Mouse (Mus musculus) thymus, adult 2 months (tissue): ENCODE measurements around the gene Galnt17. TPM values are rescaled to one million over a fixed set of nuclear protein-coding genes. Genes with fewer than 3 reads are reported as not detected.

Experiments used
- DNase-seq: peaks from one replicate; pipeline ENCODE4 v3.0.0; 2021
- H3K27ac ChIP-seq: fragments of 200-500 bp; 2 replicates; pipeline ENCODE4 v1.5.1; 2012; ENCODE audit warnings: low read length, control low read depth; ENCODE audit not compliant: control insufficient read depth, insufficient read depth
- H3K27me3 ChIP-seq: fragments of 200-500 bp; 2 replicates; pipeline ENCODE4 v1.6.1; 2012; ENCODE audit warnings: mild to moderate bottlenecking, low read length, moderate library complexity, mixed read lengths; ENCODE audit not compliant: control insufficient read depth, insufficient read depth
- H3K36me3 ChIP-seq: fragments of 200-500 bp; 2 replicates; pipeline ENCODE4 v1.6.1; 2012; ENCODE audit warnings: mild to moderate bottlenecking, low read length, moderate library complexity; ENCODE audit not compliant: control insufficient read depth, insufficient read depth
- H3K4me1 ChIP-seq: fragments of 200-500 bp; replicated peaks from 2 replicates; pipeline ENCODE4 v1.6.1; 2012; ENCODE audit warnings: low read length; ENCODE audit not compliant: control insufficient read depth, insufficient read depth
- H3K4me3 ChIP-seq: fragments of 200-500 bp; 2 replicates; pipeline ENCODE4 v1.5.1; 2012; ENCODE audit warnings: mild to moderate bottlenecking, low read length, control low read depth, moderate library complexity; ENCODE audit not compliant: control insufficient read depth, insufficient read depth
- CTCF ChIP-seq: fragments of 200-500 bp; IDR thresholded peaks from 2 replicates; pipeline ENCODE4 v1.5.1; 2012; ENCODE audit warnings: mild to moderate bottlenecking, control low read depth, low read length, moderate library complexity, borderline replicate concordance; ENCODE audit not compliant: control insufficient read depth, poor library complexity, insufficient read depth; ENCODE audit errors: extremely low read depth
- POLR2A ChIP-seq: fragments of 200-500 bp; IDR thresholded peaks from 2 replicates; pipeline ENCODE4 v1.6.1; 2012; ENCODE audit warnings: mild to moderate bottlenecking, low read length, control low read depth, moderate library complexity; ENCODE audit not compliant: control insufficient read depth, poor library complexity, insufficient read depth; ENCODE audit errors: extremely low read depth
- WGBS: fragments of 180-500 bp; shearing (Covaris S2); methylation state at CpG from one replicate; pipeline ENCODE4 v1.1.7; 2018; 5-methylcytosine and 5-hydroxymethylcytosine counted together
- polyA plus RNA-seq: library from polyadenylated mRNA; depleted of rRNA; stranded (reverse); fragments of >200 nt; gene quantifications from 2 replicates; pipeline ENCODE4 v1.2.3, GENCODE M21; 2012

Galnt17 gene
- polyA plus RNA-seq, 1 experiment: 2.0 TPM

DNA sequence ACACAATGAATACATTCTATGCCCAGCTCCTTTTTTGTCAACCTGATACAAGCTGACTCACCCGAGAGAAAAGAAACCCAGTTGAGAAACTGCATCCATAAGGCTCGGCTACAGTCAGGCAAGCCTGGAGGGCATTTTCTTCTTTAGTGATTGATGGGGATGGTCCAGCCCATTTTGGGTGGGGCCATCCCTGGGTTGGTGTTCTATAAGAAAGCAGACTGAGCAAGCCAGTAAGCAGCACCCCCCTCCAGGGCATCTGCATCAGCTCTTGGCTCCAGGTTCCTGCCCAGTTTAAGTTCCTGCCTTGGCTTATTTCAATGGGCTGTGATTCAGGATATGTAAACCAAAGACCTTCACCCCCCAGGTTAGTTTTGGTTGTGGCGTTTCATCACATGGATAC is 295.2 kb downstream of the Galnt17 start:
- Histone ChIP-seq H3K27me3 (no peaks in the 10 kb centered on the region), H3K4me3 (no peak overlapping the region), H3K36me3 (no peaks in the 10 kb centered on the region), H3K27ac (no peak overlapping the region), H3K4me1 (no peaks in the 10 kb centered on the region)
- no peak for TF ChIP-seq CTCF
- no peak for TF ChIP-seq POLR2A
- no peak for DNase-seq
- 77% methylated on average over 3 of the region's 3 CpGs for WGBS

DNA sequence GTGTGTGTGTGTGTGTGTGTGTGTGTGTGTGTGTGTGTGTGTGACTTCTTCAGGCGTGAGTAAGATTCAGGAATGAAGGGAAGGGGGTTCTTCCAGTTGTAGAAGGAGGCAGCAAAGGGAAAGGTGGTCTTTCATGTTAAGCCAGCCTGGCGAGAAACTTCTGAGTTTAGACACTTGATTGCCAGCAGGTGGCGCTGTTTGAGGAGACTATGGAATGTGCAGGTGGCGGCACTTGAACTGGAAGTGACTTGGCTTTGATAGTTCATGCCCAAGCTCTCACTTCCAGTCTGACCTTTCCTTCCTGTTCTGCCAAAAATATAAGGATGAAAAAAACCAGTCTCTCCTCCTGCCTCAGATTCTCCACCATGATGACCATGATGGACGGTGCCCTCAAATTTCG is 298.8 kb downstream of the Galnt17 start:
- no peak overlapping the region for H3K27ac ChIP-seq
- TF ChIP-seq CTCF (no peak), POLR2A (no peak)
- DNase-seq: no peak
- no peaks in the 10 kb centered on the region for H3K27me3 ChIP-seq
- H3K4me3 ChIP-seq: no peak overlapping the region
- 56% methylated on average over 6 of the region's 6 CpGs for whole genome bisulfite sequencing
- H3K36me3 ChIP-seq: no peaks in the 10 kb centered on the region
- H3K4me1 ChIP-seq: no peaks in the 10 kb centered on the region

DNA sequence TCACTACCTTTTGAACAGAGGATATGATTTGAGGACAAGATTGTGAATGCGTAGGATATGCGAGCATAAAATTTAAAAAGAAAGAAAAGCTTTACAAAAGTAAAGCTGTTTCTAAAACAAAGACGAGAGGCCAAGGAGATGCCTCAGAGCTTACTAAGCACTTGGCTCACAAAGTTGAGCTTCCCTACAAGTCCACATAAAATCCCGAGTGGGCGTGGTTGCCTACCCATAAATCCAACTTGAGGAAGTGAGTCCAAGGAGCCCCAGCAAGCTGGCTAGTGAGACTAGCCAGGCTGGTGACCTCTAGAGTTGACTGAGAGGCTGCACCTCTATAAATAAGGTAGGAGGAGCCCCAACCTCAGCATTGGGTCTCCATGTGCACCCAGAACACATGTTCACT is 299.8 kb downstream of the Galnt17 start:
- Histone ChIP-seq H3K27ac (no peak overlapping the region), H3K4me1 (no peaks in the 10 kb centered on the region), H3K4me3 (no peak overlapping the region), H3K27me3 (no peaks in the 10 kb centered on the region), H3K36me3 (no peaks in the 10 kb centered on the region)
- TF ChIP-seq POLR2A (no peak), CTCF (no peak)
- no peak for DNase-seq
- WGBS: 96% methylated on average over 5 of the region's 5 CpGs

DNA sequence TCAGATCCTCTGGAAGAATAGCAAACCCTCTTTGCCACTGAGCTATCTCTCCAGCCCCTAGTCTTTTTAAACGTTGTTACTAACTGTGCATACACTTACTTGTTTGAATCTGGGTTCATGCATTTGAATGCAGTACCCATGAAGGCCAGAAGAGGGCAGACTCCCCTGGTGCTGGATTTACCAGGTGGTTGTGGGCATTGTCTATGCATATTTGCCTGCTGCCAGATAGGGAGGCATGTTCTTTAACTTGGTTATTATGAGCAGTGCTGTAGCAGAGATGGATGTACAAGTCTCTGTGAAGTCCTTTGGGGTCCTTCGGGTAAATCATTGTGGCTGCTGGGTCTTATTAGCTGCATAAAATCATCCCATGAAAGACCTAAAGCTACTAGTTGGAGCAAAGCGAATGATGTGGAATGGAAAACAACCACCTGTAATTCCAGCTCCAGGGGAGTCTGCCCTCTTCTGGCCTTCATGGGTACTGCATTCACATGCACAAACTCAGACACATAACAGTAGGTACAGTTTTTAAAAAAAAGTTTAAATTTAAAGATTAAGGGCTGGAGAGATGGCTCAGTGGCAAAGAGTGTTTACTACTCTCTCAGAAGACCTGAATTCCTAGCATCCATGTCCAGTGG is 300.3 kb downstream of the Galnt17 start:
- DNase-seq: no peak
- Histone ChIP-seq H3K27ac (no peak overlapping the region), H3K36me3 (no peaks in the 10 kb centered on the region), H3K27me3 (no peaks in the 10 kb centered on the region), H3K4me1 (no peaks in the 10 kb centered on the region), H3K4me3 (no peak overlapping the region)
- TF ChIP-seq CTCF (no peak), POLR2A (no peak)
- WGBS: 74% methylated on average over 3 of the region's 3 CpGs

DNA sequence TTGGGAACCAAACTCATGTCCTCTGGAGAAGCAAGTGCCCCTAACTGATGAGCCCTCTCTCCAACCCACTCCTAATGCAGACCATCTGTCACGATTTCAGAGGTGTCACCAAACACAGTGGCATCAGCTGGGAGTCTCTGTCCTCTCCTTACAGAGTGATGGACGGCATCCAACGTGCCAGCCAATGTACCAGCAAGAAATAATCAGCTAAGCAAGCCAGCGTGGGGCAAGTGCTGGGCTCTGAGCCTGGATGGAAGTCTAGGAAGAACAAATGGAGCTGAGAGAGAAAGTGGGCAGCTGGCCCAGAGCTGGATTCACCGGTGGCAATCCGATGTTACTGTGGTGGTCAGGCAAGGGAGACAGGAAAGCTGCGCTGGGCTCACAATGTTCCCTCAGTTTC is 301.1 kb downstream of the Galnt17 start:
- TF ChIP-seq POLR2A: no peak
- TF ChIP-seq CTCF: no peak
- Histone ChIP-seq H3K27me3 (no peaks in the 10 kb centered on the region), H3K4me1 (no peaks in the 10 kb centered on the region), H3K27ac (no peak overlapping the region), H3K4me3 (no peak overlapping the region), H3K36me3 (no peaks in the 10 kb centered on the region)
- 82% methylated on average over 7 of the region's 7 CpGs for whole genome bisulfite sequencing
- no peak for DNase-seq

DNA sequence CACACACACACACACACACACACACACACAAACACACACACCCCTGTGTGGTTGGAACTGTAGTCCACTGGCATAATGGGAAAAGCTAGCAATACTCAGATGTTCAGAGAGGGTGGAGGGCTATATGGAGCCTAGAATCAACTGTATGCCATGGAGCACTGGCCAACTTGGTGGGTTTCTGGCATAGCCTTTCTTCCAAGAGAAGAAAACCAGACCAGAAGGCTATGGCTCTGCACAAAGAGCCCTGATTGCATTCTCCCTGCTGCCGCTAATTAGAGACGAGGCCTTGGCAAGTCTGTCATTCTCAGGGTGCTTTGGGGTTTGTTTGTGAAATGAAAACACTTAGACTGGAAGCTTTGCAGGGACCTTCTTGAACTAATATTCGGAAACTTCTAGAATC is 301.8 kb downstream of the Galnt17 start:
- WGBS: 89% methylated on average over 3 of the region's 3 CpGs
- no peaks in the 10 kb centered on the region for H3K27me3 ChIP-seq
- H3K27ac ChIP-seq: no peak overlapping the region
- H3K4me3 ChIP-seq: no peak overlapping the region
- DNase-seq: no peak
- TF ChIP-seq POLR2A: no peak
- TF ChIP-seq CTCF: no peak
- no peaks in the 10 kb centered on the region for H3K4me1 ChIP-seq
- no peaks in the 10 kb centered on the region for H3K36me3 ChIP-seq

DNA sequence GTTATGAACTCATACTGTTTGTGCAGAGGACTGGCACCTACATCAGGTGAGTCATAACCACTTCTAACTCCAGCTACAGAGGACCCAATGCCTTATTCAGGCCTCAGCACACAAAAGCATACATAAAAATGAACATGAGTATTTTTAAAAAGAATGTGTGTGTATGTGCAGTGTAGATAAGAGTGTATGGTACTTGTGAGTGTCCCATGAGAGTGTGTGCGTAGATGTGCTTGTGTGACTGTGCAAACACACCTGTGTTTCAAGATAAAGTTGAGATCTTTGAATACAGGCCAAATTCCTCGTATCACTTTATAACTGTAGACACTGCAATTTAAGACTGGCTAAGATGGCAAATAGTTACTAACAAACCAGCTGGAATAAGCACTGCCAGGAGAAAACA is 307.7 kb downstream of the Galnt17 start:
- 94% methylated on average over 2 of the region's 2 CpGs for WGBS
- Histone ChIP-seq H3K27me3 (no peaks in the 10 kb centered on the region), H3K27ac (no peak overlapping the region), H3K4me3 (no peak overlapping the region), H3K36me3 (no peaks in the 10 kb centered on the region), H3K4me1 (no peaks in the 10 kb centered on the region)
- TF ChIP-seq CTCF (no peak), POLR2A (no peak)
- DNase-seq: no peak
